Mouse (Mus musculus) gastrocnemius, postnatal 14 days (tissue): ENCODE measurements around the gene Elmod3. TPM values are rescaled to one million over a fixed set of nuclear protein-coding genes. Genes with fewer than 3 reads are reported as not detected.

Experiments used
- DNase-seq: peaks from one replicate; pipeline ENCODE4 v3.0.0; 2021; ENCODE audit warnings: mixed read lengths
- intact Hi-C: fragments of 180-260 bp; cut with DNase I; formaldehyde crosslinking; loops from one replicate; pipeline ENCODE4 v1.15.1; 2025; ENCODE audit warnings: low total_unique reads
- long read RNA-seq, 2 experiments: library from polyadenylated mRNA; stranded (forward); transcript quantifications; one replicate each; pipeline ENCODE4 v2.0.0; 2021
- total RNA-seq, 2 experiments: library from RNA; stranded (reverse); gene quantifications; 2 replicates each; pipeline ENCODE4 v1.2.3; 2021

Gene Elmod3
- 1 to 10 TPM; 4.7 to 8.6 TPM for total RNA-seq
- long read RNA-seq, experiment 1, transcript Elmod3-201 (12 exons, 2,122 nt), result major isoform, 5 of 15 reads
- long read RNA-seq, experiment 1, partial matches to known transcripts, result 2 of 15 reads
- long read RNA-seq, experiment 1, other reads (novel, unspliced or antisense), result 6 of 15 reads
- long read RNA-seq, experiment 2, partial matches to known transcripts, result 1 of 11 reads
- long read RNA-seq, experiment 2, other reads (novel, unspliced or antisense), result 6 of 11 reads

DNA sequence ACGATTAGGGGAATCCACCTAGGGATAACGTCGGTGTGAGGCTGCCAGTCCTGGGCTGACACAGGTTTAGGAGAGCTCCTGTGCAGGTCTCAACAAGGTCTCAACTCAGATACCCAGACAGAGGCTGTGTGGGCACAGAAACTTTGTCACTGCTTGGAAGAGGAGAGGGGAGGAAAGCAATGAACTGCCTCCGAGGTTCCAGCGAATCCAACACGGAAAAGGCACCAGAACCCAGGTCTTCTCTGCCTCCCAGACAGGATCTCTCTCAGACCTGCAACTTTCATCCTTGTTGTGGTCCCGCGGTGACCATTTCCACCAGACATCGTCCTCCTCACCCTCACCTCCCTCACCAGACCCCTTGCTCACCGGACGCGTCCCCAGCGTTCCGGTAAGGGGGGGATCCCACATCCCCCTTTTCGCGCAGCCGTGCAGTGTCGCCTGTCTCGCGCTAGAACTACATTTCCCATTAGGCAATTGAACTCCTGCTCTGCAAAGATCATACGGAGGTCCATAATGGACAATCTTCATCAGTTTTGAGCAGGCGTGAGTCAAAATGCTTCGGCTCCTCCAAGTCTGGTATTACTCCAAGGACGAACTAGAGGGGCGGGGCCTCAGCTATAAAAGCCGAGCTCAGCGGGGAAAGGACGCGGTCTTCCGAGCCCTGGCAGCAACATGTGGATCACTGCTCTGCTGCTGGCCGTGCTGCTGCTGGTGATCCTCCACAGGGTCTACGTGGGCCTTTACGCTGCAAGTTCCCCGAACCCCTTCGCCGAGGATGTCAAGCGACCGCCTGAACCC lies at the start of gene Elmod3, which contains the start of gene Retsat:
TSS of gene Elmod3 (minus strand) at position 458 of the 798 bp plus-strand sequence.
TSS of gene Retsat (plus strand) at position 520 of the 798 bp plus-strand sequence.
- intact Hi-C loops, result no loop called here

DNA sequence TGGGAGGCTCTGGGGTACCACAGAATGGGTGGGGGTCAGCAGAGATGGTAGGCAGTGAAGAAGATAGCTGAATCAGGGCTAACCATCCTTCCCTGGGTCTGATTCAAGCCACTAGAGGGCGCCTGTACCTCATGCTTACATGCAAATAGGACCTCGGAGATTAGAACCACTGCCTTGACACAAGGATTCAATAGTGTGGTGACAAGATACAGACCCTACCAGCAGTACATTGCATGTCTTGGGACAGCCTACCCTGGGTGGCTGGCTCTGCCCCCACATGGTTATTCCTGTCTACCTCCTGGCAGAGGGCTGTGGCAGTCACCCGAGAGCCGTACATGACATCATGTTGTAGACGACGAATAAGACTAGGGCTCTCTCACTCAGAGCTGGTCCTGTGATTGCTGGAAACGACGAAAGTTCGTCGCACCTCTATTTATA lies 49.2 kb upstream of the Elmod3 start:
- DNase-seq, result peak; percentile 60
- intact Hi-C loops, result loop anchor here (5.0 kb wide), 1 partner anchor 145 kb away; no protein-coding TSS in a partner anchor

More for the DNA sequence above, at the start of gene Elmod3, which contains the start of gene Retsat:
- peak; percentile 93 for DNase-seq

- no peak for DNase-seq
- intact Hi-C loops, result loop anchor here (5.0 kb wide), 1 partner anchor 147 kb away; no protein-coding TSS in a partner anchor
Measured at GRCm38 (mm10) chr6:72645364-72645763, 47.2 kb upstream of the Elmod3 start.

- DNase-seq, result no peak
- intact Hi-C loops, result no loop called here
Measured at GRCm38 (mm10) chr6:72644576-72644975, 46.4 kb upstream of the Elmod3 start.

DNA sequence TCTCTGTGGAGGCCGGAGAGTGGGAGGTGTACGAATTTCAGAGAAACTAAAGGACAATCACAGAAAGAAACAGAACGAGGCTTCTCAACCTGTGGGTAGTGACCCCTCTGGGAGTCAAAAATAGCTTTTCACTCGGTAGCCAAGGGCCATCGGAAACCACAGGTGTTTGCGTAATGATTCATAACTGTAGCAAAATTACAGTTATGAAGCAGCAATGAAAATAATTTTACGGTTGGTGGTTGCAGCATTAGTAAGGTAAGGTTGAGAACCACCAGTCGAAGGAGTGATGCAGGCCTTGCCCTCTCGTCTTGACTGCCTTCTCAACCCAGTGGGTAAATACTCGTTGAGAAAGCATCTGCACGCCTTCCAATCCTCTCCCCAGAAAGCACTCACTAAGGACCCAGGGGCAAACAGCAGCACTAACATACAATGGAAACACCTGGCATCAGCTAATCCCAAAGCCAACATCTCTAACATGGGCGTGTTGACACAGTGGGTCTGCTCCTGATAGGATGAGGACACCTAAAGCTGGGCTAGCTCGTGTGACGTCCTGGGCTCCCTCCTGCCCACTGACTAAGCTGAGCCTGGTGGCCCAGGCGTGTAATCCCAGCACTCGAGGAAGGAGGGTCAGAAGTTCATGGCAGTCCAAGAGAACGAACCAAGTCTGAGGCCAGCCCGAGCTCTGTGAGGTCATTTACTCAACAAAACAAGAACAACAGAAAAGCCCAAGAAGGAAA lies 43.2 kb upstream of the Elmod3 start:
- no peak for DNase-seq
- intact Hi-C loops, result no loop called here

DNA sequence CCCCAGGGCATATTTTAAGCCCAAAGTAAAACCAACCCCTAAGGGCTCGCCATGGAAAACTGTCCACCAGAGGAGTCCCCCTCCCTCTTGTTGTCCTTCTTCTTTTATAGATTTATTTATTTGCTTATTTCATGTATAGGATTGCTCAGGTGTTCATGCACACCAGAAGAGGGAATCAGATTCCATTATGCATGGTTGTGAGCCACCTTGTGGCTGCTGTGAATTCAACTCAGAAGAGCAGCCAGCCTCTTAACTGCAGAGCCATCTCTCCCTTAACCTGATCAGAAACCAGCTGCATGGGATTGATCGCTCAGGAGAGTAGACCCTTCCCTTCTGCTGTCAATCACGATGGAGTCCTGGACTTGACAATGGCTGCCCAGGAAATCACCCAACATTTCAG lies 38.7 kb upstream of the Elmod3 start:
- intact Hi-C loops, result loop anchor here (2.0 kb wide), 1 partner anchor 188 kb away; no protein-coding TSS in a partner anchor
- no peak for DNase-seq

GRCm38 (mm10) chr6:72635760-72636431 lies 37.7 kb upstream of the Elmod3 start:
- intact Hi-C loops, result loop anchor here (2.0 kb wide), 1 partner anchor 189 kb away; no protein-coding TSS in a partner anchor
- DNase-seq, result peak; percentile 44

- no peak for DNase-seq
- intact Hi-C loops, result loop anchor here (5.0 kb wide), 1 partner anchor 163 kb away; no protein-coding TSS in a partner anchor
Measured at GRCm38 (mm10) chr6:72634311-72634710, 36.1 kb upstream of the Elmod3 start.

GRCm38 (mm10) chr6:72631700-72632099 lies 33.5 kb upstream of the Elmod3 start:
- DNase-seq, result no peak
- intact Hi-C loops, result loop anchor here (5.0 kb wide), 1 partner anchor 166 kb away; no protein-coding TSS in a partner anchor

- DNase-seq, result no peak
- intact Hi-C loops, result loop anchor here (5.0 kb wide), 1 partner anchor 166 kb away; no protein-coding TSS in a partner anchor
Measured at GRCm38 (mm10) chr6:72630961-72631360, 32.7 kb upstream of the Elmod3 start.

DNA sequence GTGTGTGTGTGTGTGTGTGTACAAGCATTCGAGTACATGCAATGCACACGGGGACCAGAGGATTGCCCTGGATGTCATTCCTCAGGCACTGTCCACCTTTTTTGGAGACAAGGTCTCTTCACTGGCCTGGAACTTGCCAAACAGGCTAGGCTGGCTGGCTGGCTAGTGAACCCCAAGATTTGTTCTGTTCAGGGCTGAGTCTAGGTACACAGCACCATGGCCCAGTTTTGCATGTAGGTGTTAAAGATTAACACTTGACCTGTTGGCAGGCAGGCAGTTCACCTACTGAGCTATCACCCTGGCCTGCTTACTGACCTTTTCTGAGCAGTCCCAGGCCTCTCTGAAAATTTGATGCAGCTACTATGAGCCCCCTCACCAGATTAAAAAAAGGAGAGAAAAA lies 32.2 kb upstream of the Elmod3 start:
- intact Hi-C loops, result loop anchor here (5.0 kb wide), 1 partner anchor 167 kb away; no protein-coding TSS in a partner anchor
- no peak for DNase-seq

DNA sequence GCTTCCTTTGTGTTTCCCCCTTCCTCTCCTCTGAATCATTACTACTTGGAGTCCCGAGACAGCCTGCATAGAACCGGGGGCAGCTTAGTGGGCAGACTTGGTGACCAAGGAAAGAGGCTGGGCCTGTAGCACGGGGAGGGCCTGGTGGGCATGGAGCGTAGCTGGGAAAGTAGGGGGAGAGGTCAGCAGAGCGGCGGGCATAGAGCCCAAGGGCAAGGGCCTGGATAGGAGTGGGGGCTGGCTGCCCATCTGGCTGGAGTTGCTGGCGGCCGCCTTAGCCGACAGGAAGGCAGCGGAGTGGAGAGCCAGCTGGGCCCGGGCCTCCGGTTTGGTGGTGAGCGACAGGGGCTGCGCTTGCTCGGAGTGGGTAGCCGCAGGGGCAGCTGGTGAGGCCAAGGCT lies 29.1 kb upstream of the Elmod3 start:
- intact Hi-C loops, result no loop called here
- no peak for DNase-seq

- intact Hi-C loops, result no loop called here
Measured at GRCm38 (mm10) chr6:72626391-72626790, 28.2 kb upstream of the Elmod3 start.

DNA sequence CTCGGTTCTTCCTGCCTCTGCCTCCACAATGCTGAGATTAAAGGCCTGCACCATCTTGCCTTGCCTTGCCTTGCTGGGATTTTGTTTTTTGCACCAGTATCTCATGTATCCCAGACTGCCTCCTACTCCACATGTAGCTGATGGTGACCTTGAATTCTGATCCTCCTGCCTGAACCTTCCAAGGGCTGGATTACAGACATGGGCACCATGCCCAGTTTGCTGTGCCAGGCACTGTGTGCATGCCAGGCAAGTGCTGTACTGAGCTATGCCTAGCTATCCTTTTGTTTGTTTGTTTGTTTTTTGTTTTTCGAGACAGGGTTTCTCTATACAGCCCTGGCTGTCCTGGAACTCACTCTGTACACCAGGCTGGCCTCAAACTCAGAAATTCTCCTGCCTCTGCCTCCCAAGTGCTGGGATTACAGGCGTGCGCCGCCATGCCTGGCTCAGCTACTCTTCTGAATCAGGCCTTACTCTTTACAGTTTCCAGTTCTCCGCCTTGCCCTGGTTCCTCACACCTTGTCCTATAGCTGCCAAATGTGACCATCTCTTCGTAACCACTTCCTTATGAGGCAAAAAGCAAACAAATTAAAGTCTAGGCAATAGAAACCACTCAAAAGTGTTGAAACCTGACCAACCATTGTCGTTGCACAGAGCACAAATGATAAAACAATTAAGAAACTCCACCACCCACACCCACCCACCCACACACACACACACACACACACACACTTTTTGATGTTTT lies 25.6 kb upstream of the Elmod3 start:
- peak; percentile 44 for DNase-seq
- intact Hi-C loops, result no loop called here

More at GRCm38 (mm10) chr6:72626391-72626790, 28.2 kb upstream of the Elmod3 start:
- DNase-seq, result no peak

DNA sequence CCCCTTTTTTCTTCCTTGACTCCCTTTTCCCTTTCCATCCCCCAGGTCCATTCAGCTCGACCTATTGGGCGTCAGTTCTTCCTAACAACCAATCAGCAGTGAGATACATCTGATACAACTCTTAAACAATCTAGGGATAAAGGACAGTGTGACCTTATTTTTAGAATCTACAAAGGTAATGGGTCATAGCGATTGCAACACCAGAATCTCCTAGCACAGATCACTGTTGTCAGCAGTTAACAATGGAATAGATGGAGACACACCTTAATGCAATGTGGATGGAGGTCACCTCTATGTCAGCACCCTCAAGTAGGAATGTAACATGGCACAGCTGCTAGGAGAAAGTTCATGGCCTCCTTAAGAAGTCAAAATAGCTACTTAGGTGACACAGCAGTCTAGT lies 24.7 kb upstream of the Elmod3 start:
- DNase-seq, result no peak
- intact Hi-C loops, result no loop called here

DNA sequence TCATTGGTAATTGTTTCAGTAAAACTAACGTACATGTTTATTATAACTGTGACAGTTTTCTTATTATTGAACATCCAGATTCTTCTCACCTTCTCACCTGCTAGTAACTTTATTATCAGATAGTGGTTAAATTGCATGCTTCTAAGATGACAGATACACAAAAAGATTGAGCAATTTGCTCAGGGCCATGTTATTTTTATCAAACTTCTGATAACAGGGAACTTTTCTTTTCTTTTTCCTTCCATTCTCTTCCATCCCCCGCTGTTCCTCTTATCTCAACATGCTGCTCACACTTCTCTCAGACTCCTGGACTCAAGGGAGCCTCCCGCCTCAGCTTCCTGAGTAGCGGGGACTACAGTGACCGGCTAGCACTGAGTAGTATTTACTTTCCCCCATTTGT lies 22.7 kb upstream of the Elmod3 start:
- intact Hi-C loops, result no loop called here

GRCm38 (mm10) chr6:72619734-72620532 lies 21.7 kb upstream of the Elmod3 start:
- intact Hi-C loops, result no loop called here

More for the DNA sequence above, 22.7 kb upstream of the Elmod3 start:
- DNase-seq, result no peak

More at GRCm38 (mm10) chr6:72619734-72620532, 21.7 kb upstream of the Elmod3 start:
- DNase-seq, result no peak
